Mouse (Mus musculus) neutrophil, adult 5-6 weeks (primary cell): ENCODE data around the gene Pnrc1. TPM values are rescaled to one million over a fixed set of nuclear protein-coding genes. Genes with fewer than 3 reads are reported as not detected.
A peak's percentile ranks its signal among the peaks of the same experiment; 100 is the strongest.

Experiments
- ATAC-seq: fragments of 151-379, 151-347 bp; 2 replicates; pipeline ENCODE4 v1.8.0; 2017; ENCODE audit warnings: mild to moderate bottlenecking, moderate TSS enrichment; ENCODE audit not compliant: insufficient number of reproducible peaks, poor library complexity, low FRiP score, severe bottlenecking; ENCODE audit errors: extremely low read depth
- total RNA-seq: library from RNA; stranded (forward); fragments of 200-1000 nt; gene quantifications from 2 replicates; pipeline ENCODE4 v1.2.3, GENCODE M21; 2017

The Pnrc1 gene
- total RNA-seq, 1 experiment from 2014 or later: 398 TPM

- ATAC-seq: no peak
These were observed 47.4 kb downstream of the Pnrc1 start for GRCm38 (mm10) chr4:33242536-33242935.

DNA sequence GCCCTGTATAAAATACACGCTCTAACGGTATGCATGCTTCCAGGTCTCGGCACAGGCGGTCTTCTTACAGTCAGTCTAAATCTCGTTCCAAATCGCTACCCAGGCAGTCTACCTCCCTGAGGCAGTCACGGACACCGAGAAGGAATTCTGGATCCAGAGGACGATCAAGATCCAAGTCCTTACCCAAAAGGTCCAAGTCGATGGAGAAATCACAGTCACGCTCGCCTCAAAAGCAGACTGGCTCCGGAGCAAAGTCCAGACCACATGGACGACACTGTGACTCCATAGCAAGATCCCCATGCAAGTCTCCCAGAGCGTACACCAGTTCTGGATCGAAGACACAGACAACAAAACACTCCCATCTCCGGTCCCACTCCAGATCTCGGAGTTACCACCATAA lies 59.1 kb downstream of the Pnrc1 start:
- ATAC-seq: no peak

DNA sequence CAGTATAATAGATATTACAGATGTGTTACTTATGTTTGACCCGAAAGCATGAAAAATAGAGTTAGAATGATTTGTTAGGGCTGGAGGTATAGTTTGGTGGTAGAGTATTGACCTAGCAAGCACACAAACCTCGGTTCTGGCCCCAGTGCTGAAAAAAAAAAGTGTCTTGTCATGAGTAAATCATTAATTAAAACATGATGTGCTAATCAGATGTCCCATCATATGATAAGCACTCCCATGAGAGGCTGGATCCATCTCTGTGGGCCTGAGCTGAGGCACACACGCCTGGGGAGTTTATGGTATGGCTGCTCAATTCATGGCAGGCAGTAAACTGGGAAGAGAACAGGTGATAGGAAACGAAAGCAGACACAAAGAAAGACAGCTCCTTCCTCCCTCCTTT lies 60.3 kb downstream of the Pnrc1 start:
- no peak for ATAC-seq

GRCm38 (mm10) chr4:33227164-33227563 lies 62.8 kb downstream of the Pnrc1 start:
- ATAC-seq: no peak

DNA sequence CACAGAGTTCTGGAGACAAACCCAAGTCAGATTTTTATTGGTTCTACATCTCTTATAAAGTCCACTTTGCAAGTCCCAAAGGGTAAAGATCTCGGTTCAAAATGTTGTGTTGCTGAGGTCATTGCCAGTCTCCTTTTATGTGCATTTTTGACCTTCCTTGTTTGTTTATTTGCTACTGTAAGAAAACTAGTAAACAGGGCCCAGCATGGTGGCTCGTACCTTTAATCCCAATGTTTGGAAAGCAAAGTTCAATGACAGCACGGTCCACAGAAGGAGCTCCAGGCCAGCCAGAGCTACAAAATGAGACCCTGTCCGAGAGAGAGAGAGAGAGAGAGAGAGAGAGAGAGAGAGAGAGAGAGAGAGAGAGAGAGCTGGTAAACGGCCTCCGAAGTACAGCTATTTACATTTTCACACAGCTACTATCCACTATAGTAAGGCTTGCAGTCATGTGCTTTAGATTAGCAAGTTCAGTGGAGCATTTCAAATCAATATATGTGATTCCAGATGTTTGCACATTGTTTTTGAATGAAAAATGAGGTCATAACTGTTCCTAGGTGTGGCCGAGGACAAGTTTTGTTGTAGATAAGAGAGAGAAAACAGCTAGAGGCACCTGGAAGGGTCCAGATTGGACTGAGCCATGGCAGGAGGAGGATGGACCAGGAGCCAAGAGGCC lies 65.8 kb downstream of the Pnrc1 start:
- ATAC-seq: no peak

- no peak for ATAC-seq
These were observed 68.1 kb downstream of the Pnrc1 start for GRCm38 (mm10) chr4:33221847-33222246.

DNA sequence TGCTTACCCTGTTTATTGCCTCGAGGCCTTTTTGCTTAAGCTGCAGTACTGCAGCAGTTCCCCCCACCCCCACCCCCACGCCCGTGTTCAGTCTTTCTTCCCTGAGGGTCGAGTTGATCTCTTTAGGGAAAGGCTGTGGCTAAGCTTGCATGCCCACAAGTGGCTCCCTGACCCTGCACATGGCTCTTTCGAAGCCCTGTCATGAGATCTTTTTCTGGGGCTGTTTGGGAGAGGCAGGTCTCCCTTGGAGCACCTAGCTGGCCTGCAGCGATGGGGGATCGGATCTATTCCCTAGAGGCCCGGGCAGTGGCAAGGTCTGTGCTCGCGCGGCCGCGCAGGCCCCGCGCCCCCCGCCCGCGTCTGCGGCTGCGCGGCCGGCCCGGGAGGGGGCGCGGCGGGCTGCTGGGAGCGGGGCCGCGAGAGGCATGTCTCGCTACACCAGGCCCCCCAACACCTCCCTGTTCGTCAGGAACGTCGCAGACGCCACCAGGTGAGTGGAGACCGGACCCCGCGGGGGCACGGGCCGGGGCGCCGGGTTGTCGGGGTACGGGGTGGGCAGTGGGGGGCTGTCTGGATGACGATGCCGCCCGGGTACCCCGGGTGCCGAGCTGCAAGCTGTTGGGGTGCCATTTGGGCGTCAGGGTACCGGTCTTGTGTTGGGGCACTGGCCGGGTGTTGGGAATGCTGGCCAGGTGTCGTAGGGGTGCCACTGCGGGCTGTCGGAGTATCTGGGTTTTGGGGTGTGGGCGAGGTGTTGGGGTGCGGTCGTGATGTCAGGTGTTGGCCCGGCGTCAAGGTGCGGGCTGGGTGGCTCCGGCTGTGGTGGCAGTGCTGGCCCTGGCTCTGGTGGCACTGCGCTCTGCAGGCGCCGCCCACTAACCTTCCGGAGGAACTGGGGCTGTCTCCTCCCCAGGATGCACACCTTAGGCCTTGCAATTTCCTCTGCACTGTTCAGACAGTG lies 80.8 kb downstream of the Pnrc1 start, which contains the start of gene Srsf12:
Gene Srsf12 (plus strand): TSS at position 111 of the 961 bp plus-strand sequence.
- ATAC-seq: peak; percentile 58; the same call in 1 of the 2 replicates

- no peak for ATAC-seq
These were observed 82.4 kb downstream of the Pnrc1 start for GRCm38 (mm10) chr4:33207551-33207950.

- peak; percentile 68; the same call in 1 of the 2 replicates for ATAC-seq
These were observed 85.3 kb downstream of the Pnrc1 start for GRCm38 (mm10) chr4:33204682-33205081.

DNA sequence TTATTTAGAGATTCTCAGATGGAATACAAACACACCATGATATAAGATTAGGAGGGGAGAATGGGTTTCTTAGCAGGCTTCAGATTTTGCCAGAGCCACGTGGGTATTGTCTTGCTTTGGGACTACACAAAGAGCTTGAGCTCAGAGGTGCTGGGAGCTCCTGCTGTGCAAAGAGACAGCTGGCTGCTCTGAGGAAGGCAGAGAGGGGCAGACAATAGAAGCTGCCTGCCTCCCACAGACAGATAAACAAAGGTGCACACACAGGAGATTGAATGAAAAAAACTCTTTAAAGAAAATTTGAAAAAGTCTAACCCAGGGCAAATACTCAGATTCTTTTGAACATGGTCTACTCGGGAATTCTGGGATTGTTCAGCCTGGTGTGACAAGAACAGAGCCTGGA lies 91.8 kb downstream of the Pnrc1 start:
- ATAC-seq: no peak

Other genes with a start within 250 kb of the Pnrc1 start
- 0.81 TPM in 1 of 2 replicates, not detected in the other for gene Gabrr2, start 227.2 kb downstream of the Pnrc1 start, total RNA-seq
- gene Gabrr1, start 157.6 kb downstream of the Pnrc1 start, total RNA-seq: not detected in 2 replicates
- not detected in 2 replicates for gene Pm20d2, start 100.4 kb downstream of the Pnrc1 start, total RNA-seq
- gene Srsf12, start 81.2 kb downstream of the Pnrc1 start, total RNA-seq: 0.12 TPM in 1 of 2 replicates, not detected in the other
- gene Rngtt, start 20.1 kb upstream of the Pnrc1 start, total RNA-seq: 36.3 and 43.6 TPM in 2 replicates